Mouse (Mus musculus) CH12.LX (cell line): ENCODE measurements around the gene Ppef1. TPM values are rescaled to one million over a fixed set of nuclear protein-coding genes. Genes with fewer than 3 reads are reported as not detected.

Experiments
- DNase-seq: peaks from one replicate; pipeline ENCODE4 v3.0.0-alpha.2; 2013; ENCODE audit errors: extremely low read depth
- H3K27ac ChIP-seq: 2 replicates; pipeline ENCODE4 v1.5.1; 2012; ENCODE audit warnings: low read depth, mild to moderate bottlenecking, control low read depth, moderate library complexity; ENCODE audit not compliant: insufficient read depth
- H3K27me3 ChIP-seq: replicated peaks from 2 replicates; pipeline ENCODE3; 2012; ENCODE audit warnings: inconsistent platforms
- H3K36me3 ChIP-seq, 2 experiments: replicated peaks in 1 of 2; 2 replicates each; pipeline versions ENCODE3 to v1.6.1; 2012; ENCODE audit warnings: inconsistent platforms in 1 of 2, low read length in 1 of 2, mild to moderate bottlenecking in 1 of 2, mixed read lengths in 1 of 2, moderate library complexity in 1 of 2; ENCODE audit not compliant: control insufficient read depth in 1 of 2, insufficient read depth in 1 of 2
- H3K4me1 ChIP-seq, 2 experiments: 2 replicates each; pipeline ENCODE4 v1.6.1; 2012; ENCODE audit warnings: inconsistent platforms in 1 of 2, moderate library complexity in 1 of 2; ENCODE audit not compliant: insufficient read depth in 2 of 2, control insufficient read depth in 1 of 2
- H3K4me2 ChIP-seq: 2 replicates; pipeline ENCODE4 v1.6.1; 2012; ENCODE audit warnings: low read depth, mild to moderate bottlenecking, control low read depth; ENCODE audit not compliant: poor library complexity, insufficient read depth, severe bottlenecking
- H3K4me3 ChIP-seq, 3 experiments: fragments of 150-350 bp in 1 of 3; sonication (generic) in 1 of 3; replicated peaks in 1 of 3; 2 replicates each; pipeline versions ENCODE3 to v1.5.1; 2011 to 2012; ENCODE audit warnings: low read depth in 2 of 3, low read length in 2 of 3, mild to moderate bottlenecking in 2 of 3, moderate library complexity in 2 of 3, control low read depth in 1 of 3, improper control_type of control experiment in 1 of 3, inconsistent platforms in 1 of 3, mixed read lengths in 1 of 3; ENCODE audit not compliant: poor library complexity in 1 of 3
- H3K79me2 ChIP-seq: replicated peaks from 2 replicates; pipeline ENCODE4 v1.6.1; 2012; ENCODE audit warnings: mild to moderate bottlenecking, moderate library complexity; ENCODE audit not compliant: control insufficient read depth, poor library complexity, insufficient read depth, severe bottlenecking; ENCODE audit errors: extremely low read depth
- H3K9ac ChIP-seq: 2 replicates; pipeline ENCODE4 v1.6.1; 2012; ENCODE audit warnings: low read depth, mild to moderate bottlenecking, control low read depth, moderate library complexity; ENCODE audit not compliant: insufficient read depth
- H3K9me3 ChIP-seq: replicated peaks from 2 replicates; pipeline ENCODE3; 2012; ENCODE audit warnings: low read length, inconsistent platforms, mixed read lengths
- CHD2 ChIP-seq: IDR thresholded peaks from 2 replicates; pipeline ENCODE4 v1.6.1; 2011; ENCODE audit warnings: low read length, improper control_type of control experiment
- E2F4 ChIP-seq: IDR thresholded peaks from 2 replicates; pipeline ENCODE4 v1.6.1; 2011; ENCODE audit warnings: low read depth, low read length, improper control_type of control experiment; ENCODE audit not compliant: insufficient replicate concordance
- ELF1 ChIP-seq: IDR thresholded peaks from 2 replicates; pipeline ENCODE4 v1.6.1; 2014; ENCODE audit warnings: low read depth, mild to moderate bottlenecking, inconsistent platforms, low read length, improper control_type of control experiment
- EP300 ChIP-seq: IDR thresholded peaks from 2 replicates; pipeline ENCODE4 v1.6.1; 2011; ENCODE audit warnings: low read length, improper control_type of control experiment
- ETS1 ChIP-seq: conservative IDR thresholded peaks from 2 replicates; pipeline ENCODE4 v1.6.1; 2012; ENCODE audit warnings: low read depth, mild to moderate bottlenecking, inconsistent platforms, low read length, improper control_type of control experiment, moderate library complexity
- GABPA ChIP-seq: IDR thresholded peaks from 2 replicates; pipeline ENCODE4 v1.6.1; 2012; ENCODE audit warnings: low read depth, low read length, improper control_type of control experiment, inconsistent platforms; ENCODE audit not compliant: insufficient replicate concordance
- JUN ChIP-seq: IDR thresholded peaks from 2 replicates; pipeline ENCODE4 v1.6.1; 2011; ENCODE audit warnings: low read depth, mild to moderate bottlenecking, low read length, improper control_type of control experiment, moderate library complexity; ENCODE audit not compliant: insufficient read depth
- JUND ChIP-seq: conservative IDR thresholded peaks from 2 replicates; pipeline ENCODE4 v1.6.1; 2011; ENCODE audit warnings: low read depth, low read length, improper control_type of control experiment
- KAT2A ChIP-seq: IDR thresholded peaks from 2 replicates; pipeline ENCODE4 v1.6.1; 2012; ENCODE audit warnings: low read length, improper control_type of control experiment, inconsistent platforms; ENCODE audit not compliant: insufficient replicate concordance
- MAX ChIP-seq: IDR thresholded peaks from 2 replicates; pipeline ENCODE4 v1.6.1; 2011; ENCODE audit warnings: low read length, improper control_type of control experiment
- MAZ ChIP-seq: IDR thresholded peaks from 2 replicates; pipeline ENCODE4 v1.6.1; 2012; ENCODE audit warnings: low read depth, mild to moderate bottlenecking, inconsistent platforms, low read length, improper control_type of control experiment, moderate library complexity
- MXI1 ChIP-seq: IDR thresholded peaks from 2 replicates; pipeline ENCODE4 v1.6.1; 2011; ENCODE audit warnings: mild to moderate bottlenecking, low read depth, low read length, improper control_type of control experiment
- NELFE ChIP-seq: IDR thresholded peaks from 2 replicates; pipeline ENCODE4 v1.6.1; 2011; ENCODE audit warnings: low read depth, low read length, improper control_type of control experiment
- NRF1 ChIP-seq: IDR thresholded peaks from 2 replicates; pipeline ENCODE4 v1.6.1; 2014; ENCODE audit warnings: low read depth, mild to moderate bottlenecking, inconsistent platforms, low read length, improper control_type of control experiment, moderate library complexity
- POLR2A ChIP-seq: IDR thresholded peaks from 2 replicates; pipeline ENCODE4 v1.6.1; 2011; ENCODE audit warnings: low read depth, mild to moderate bottlenecking, improper control_type of control experiment, low read length
- RAD21 ChIP-seq: IDR thresholded peaks from 2 replicates; pipeline ENCODE4 v1.6.1; 2011; ENCODE audit warnings: low read depth, mild to moderate bottlenecking, low read length, improper control_type of control experiment, moderate library complexity
- TCF12 ChIP-seq: IDR thresholded peaks from 2 replicates; pipeline ENCODE4 v1.6.1; 2014; ENCODE audit warnings: low read depth, mild to moderate bottlenecking, inconsistent platforms, low read length, improper control_type of control experiment
- UBTF ChIP-seq: IDR thresholded peaks from 2 replicates; pipeline ENCODE4 v1.6.1; 2012; ENCODE audit warnings: low read depth, mild to moderate bottlenecking, inconsistent platforms, low read length, improper control_type of control experiment, moderate library complexity
- ZC3H11A ChIP-seq: IDR thresholded peaks from 2 replicates; pipeline ENCODE4 v1.6.1; 2012; ENCODE audit warnings: low read depth, mild to moderate bottlenecking, inconsistent platforms, low read length, improper control_type of control experiment
- ZMIZ1 ChIP-seq: IDR thresholded peaks from 2 replicates; pipeline ENCODE4 v1.6.1; 2012; ENCODE audit warnings: low read depth, mild to moderate bottlenecking, inconsistent platforms, low read length, improper control_type of control experiment
- dilution Hi-C: fragments of 300-500 bp; cut with MboI; formaldehyde crosslinking; loops from 2 replicates; pipeline ENCODE4 v1.14.3; 2020; ENCODE audit warnings: low sequenced_read_pairs; ENCODE audit not compliant: extremely low pct_unique_long_range_greater_than_20kb, extremely low pct_ligation_motif_present
- in situ Hi-C: fragments of 300-500 bp; cut with MboI; formaldehyde crosslinking; loops from 3 replicates; pipeline ENCODE4 v1.14.3; 2019; ENCODE audit warnings: low sequenced_read_pairs, low pct_ligation_motif_present, low pct_unique_long_range_greater_than_20kb, mixed read lengths
- polyA plus RNA-seq: library from polyadenylated mRNA; unstranded; fragments of >175 nt; gene quantifications from 2 replicates; pipeline ENCODE4 v1.2.1, GENCODE M21; 2012; ENCODE audit warnings: low read depth; ENCODE audit not compliant: insufficient read length
- total RNA-seq, 2 experiments: library from RNA; depleted of rRNA; stranded (reverse); fragments of 300-350 nt in 1 of 2; fragments of >200 nt in 1 of 2; gene quantifications; 2 replicates each; pipeline ENCODE4 v1.2.3; 2012 to 2014

Ppef1 gene
- total and polyA plus RNA-seq, 3 experiments = 0.34 to 2.8 (median 1.5) TPM

DNA sequence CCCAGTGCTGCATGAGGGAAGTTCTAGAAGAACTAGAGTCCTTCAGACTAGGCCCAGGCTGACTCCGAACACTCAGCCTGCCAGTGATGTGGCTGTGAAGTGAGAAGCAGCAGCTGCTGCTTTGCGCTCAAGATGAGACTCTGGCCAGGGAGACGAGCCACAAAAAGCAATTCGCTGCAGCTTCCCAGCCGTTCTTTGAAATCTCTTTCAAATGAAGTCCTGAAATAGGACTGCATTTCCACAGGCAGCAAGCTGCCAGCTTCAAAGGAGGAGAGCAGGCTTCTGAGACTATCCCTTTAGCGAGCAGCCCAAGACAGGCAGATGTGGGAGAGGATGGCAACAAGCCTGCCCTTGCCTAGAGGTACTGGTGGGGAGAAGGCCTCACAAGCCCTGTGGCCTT is 142.6 kb downstream of the Ppef1 start:
- dilution Hi-C loops = no loop called here
- in situ Hi-C loops = loop anchor here (25.0 kb wide), 1 partner anchor 444 kb away; no protein-coding TSS in a partner anchor
- no peak overlapping the region for H3K4me3 ChIP-seq
- no peaks in the 10 kb centered on the region for H3K79me2 ChIP-seq
- H3K36me3 ChIP-seq = peaks cover 3 to 21% of the 10 kb centered on the region in 2 experiments
- TF ChIP-seq MAX (no peak), ETS1 (no peak)
- TF ChIP-seq, all 38 proteins: peak for 0
- peaks cover under 1 to 17% of the 10 kb centered on the region in 2 experiments; a peak in 3 of 4 replicates for H3K4me1 ChIP-seq
- H3K9ac ChIP-seq = no peak overlapping the region
- DNase-seq = no peak
- H3K27ac ChIP-seq = no peak overlapping the region
- no peaks in the 10 kb centered on the region for H3K9me3 ChIP-seq
- H3K27me3 ChIP-seq = no peaks in the 10 kb centered on the region
- H3K4me2 ChIP-seq = no peak overlapping the region

DNA sequence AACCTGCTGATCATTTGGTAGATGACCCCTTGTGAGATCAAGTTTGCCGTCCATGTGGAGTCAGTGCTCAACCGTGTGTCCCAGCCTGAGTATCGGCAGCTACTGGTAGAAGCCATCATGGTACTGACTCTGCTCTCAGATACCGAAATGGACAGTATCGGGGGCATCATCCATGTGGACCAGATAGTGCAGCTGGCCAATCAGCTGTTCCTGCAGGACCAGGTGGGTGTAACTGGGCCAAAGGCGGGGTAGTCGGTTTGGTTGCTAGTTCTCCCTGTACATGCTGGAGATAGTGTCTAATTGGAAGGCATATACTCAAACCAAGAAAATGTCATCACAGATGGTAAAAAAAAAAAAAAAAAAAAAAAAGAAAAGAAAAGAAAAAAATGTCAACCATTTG is 145.4 kb downstream of the Ppef1 start:
- Histone ChIP-seq H3K4me3 (no peak overlapping the region), H3K27ac (no peak overlapping the region), H3K4me2 (no peak overlapping the region), H3K4me1 (peaks cover 0 to 14% of the 10 kb centered on the region in 2 experiments; a peak in 2 of 4 replicates), H3K9ac (no peak overlapping the region), H3K79me2 (no peaks in the 10 kb centered on the region), H3K9me3 (no peaks in the 10 kb centered on the region), H3K27me3 (no peaks in the 10 kb centered on the region), H3K36me3 (peaks cover 6 to 39% of the 10 kb centered on the region in 2 experiments)
- TF ChIP-seq NRF1 (no peak), MXI1 (no peak), ZMIZ1 (no peak), POLR2A (no peak), ELF1 (no peak), RAD21 (no peak), UBTF (no peak), JUN (no peak), CHD2 (no peak), MAZ (no peak), ZC3H11A (no peak)
- dilution Hi-C loops = no loop called here
- in situ Hi-C loops = loop anchor here (25.0 kb wide), 1 partner anchor 447 kb away; no protein-coding TSS in a partner anchor
- no peak for DNase-seq

DNA sequence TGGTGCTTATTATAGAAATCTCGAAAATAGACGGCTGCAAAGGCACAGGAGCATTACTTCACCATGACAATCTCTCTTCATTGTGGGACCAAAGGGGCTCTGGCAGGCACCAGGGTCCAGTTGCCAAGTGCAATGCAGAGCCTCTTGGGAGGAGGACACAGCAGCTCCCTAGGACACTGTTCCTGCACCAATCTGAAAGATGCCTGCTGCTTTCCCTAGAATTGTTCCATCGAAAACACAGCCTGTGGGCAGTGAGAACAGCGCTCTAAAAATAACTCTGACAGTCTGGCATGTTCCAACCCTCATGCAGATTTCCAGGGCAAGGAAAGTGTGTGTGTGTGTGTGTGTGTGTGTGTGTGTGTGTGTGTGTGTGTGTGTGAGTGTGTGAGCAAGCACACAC is 147.0 kb downstream of the Ppef1 start:
- H3K36me3 ChIP-seq = peaks cover 6 to 41% of the 10 kb centered on the region in 2 experiments
- in situ Hi-C loops (loop anchor here (25.0 kb wide), 1 partner anchor 449 kb away; no protein-coding TSS in a partner anchor), dilution Hi-C loops (no loop called here)

More for the DNA sequence above, 147.0 kb downstream of the Ppef1 start:
- H3K4me2 ChIP-seq = no peak overlapping the region
- H3K27ac ChIP-seq = no peak overlapping the region
- no peaks in the 10 kb centered on the region for H3K27me3 ChIP-seq
- H3K79me2 ChIP-seq = no peaks in the 10 kb centered on the region
- no peaks in the 10 kb centered on the region for H3K9me3 ChIP-seq
- H3K9ac ChIP-seq = no peak overlapping the region
- TF ChIP-seq EP300 (no peak), TCF12 (no peak), MXI1 (no peak), GABPA (no peak), JUND (no peak), NRF1 (no peak), KAT2A (no peak), UBTF (no peak), ZMIZ1 (no peak), MAX (no peak), NELFE (no peak), E2F4 (no peak)
- peaks cover 0 to 16% of the 10 kb centered on the region in 2 experiments; a peak in 2 of 4 replicates for H3K4me1 ChIP-seq
- H3K4me3 ChIP-seq = no peak overlapping the region
- no peak for DNase-seq
